Mouse (Mus musculus): ENCODE measurements around the gene Ahcyl2. TPM values are rescaled to one million over a fixed set of nuclear protein-coding genes. Genes with fewer than 3 reads are reported as not detected.

Gene Ahcyl2
- total and polyA plus RNA-seq, 3 experiments, result 50.0 to 204 (median 184) TPM

DNA sequence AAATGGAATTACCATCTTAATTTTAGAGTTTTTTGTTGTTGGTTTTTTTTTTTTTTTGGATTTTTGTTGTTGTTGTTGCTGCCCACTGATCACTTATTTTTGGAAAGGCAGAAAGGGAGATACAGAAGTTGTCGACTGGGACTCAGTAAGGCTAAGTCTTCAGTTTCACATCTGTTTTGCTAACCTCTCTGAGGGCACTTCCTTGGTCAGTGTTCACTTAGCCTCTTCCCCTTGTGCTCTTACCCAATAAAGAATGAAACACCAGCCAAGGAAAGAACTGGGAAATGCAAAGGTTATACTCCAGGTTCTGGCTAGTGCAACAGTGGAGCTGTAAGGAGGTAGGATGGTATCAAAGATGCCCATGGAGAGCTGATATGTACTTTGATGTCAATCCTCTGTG lies 38.3 kb upstream of the Ahcyl2 start:
- Histone ChIP-seq H3K9me3 (replicated peaks; ENCODE audit: low read length) (no peaks in the 10 kb centered on the region), H3K27me3 (replicated peaks) (no peaks in the 10 kb centered on the region), H3K36me3 (replicated peaks in 1 of 2; ENCODE audit: control insufficient read depth in 1 of 2, insufficient read depth in 1 of 2, low read length in 1 of 2) (no peaks in the 10 kb centered on the region), H3K79me2 (replicated peaks; ENCODE audit: control insufficient read depth, extremely low read depth, insufficient read depth, poor library complexity, severe bottlenecking) (no peaks in the 10 kb centered on the region), H3K9ac (ENCODE audit: insufficient read depth, low read depth) (no peak overlapping the region), H3K4me2 (ENCODE audit: insufficient read depth, low read depth, poor library complexity, severe bottlenecking) (no peak overlapping the region), H3K4me3 (replicated peaks in 1 of 3; ENCODE audit: low read depth in 2 of 3, low read length in 2 of 3, poor library complexity in 1 of 3) (no peak overlapping the region), H3K27ac (ENCODE audit: insufficient read depth, low read depth) (no peak overlapping the region), H3K4me1 (ENCODE audit: control insufficient read depth in 1 of 2, insufficient read depth in 2 of 2) (peaks cover 6 to 9% of the 10 kb centered on the region in 2 experiments; a peak in 2 of 4 replicates)
- DNase-seq (ENCODE audit: extremely low read depth), result no peak
- dilution Hi-C loops (cut with MboI; ENCODE audit: extremely low pct_ligation_motif_present, extremely low pct_unique_long_range_greater_than_20kb, low sequenced_read_pairs), result no loop called here
- TF ChIP-seq MXI1 (IDR thresholded peaks at IDR 0.05; ENCODE audit: low read depth, low read length) (no peak), PAX5 (IDR thresholded peaks at IDR 0.05; ENCODE audit: low read length) (no peak), TBP (conservative IDR thresholded peaks at IDR 0.05; ENCODE audit: low read depth, low read length) (no peak), POLR2A (IDR thresholded peaks at IDR 0.05; ENCODE audit: low read depth, low read length) (no peak), MEF2A (IDR thresholded peaks at IDR 0.05; ENCODE audit: borderline replicate concordance, low read depth, low read length) (no peak), IRF4 (IDR thresholded peaks at IDR 0.05; ENCODE audit: low read depth, low read length) (no peak)
- in situ Hi-C loops (cut with MboI; ENCODE audit: low pct_ligation_motif_present, low pct_unique_long_range_greater_than_20kb, low sequenced_read_pairs), result no loop called here

DNA sequence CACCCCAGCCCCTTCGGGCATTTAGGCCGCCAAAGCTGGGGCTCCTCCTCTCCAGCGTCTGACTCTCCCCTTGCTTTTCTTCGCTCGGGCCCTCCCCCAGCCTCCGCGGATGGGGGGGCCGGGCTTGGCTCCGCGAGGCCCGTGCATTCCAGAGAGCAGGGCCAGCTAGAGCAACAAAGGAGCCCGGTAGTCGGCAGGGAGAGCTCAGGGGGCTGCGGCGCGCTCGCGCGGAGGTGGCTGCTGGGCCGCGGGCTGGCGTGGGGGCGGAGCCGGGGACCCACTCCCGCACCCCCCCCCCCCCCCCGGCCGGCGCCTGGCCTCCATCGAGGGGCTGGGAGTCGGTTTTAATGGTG lies 32.5 kb upstream of the Ahcyl2 start, which contains the start of gene Smo:
Smo (plus strand) TSS at position 168 of the 353 bp plus-strand sequence.
- no peak within 1 kb of the TSS for H3K4me2 ChIP-seq (ENCODE audit: insufficient read depth, low read depth, poor library complexity, severe bottlenecking)
- H3K9ac ChIP-seq (ENCODE audit: insufficient read depth, low read depth), result no peak within 1 kb of the TSS
- in situ Hi-C loops (cut with MboI; ENCODE audit: low pct_ligation_motif_present, low pct_unique_long_range_greater_than_20kb, low sequenced_read_pairs) (no loop called here), dilution Hi-C loops (cut with MboI; ENCODE audit: extremely low pct_ligation_motif_present, extremely low pct_unique_long_range_greater_than_20kb, low sequenced_read_pairs) (no loop called here)
- H3K27me3 ChIP-seq (replicated peaks), result no peaks in the 10 kb centered on the region
- H3K4me1 ChIP-seq (ENCODE audit: control insufficient read depth in 1 of 2, insufficient read depth in 2 of 2), result no peaks in the 10 kb centered on the region
- TF ChIP-seq MEF2A (IDR thresholded peaks at IDR 0.05; ENCODE audit: borderline replicate concordance, low read depth, low read length) (no peak), CHD2 (IDR thresholded peaks at IDR 0.05; ENCODE audit: low read length) (no peak), E2F4 (IDR thresholded peaks at IDR 0.05; ENCODE audit: insufficient replicate concordance, low read depth, low read length) (no peak), ZKSCAN1 (IDR thresholded peaks at IDR 0.05; ENCODE audit: borderline replicate concordance, low read depth, low read length) (no peak), JUN (IDR thresholded peaks at IDR 0.05; ENCODE audit: insufficient read depth, low read depth, low read length) (no peak), USF2 (conservative IDR thresholded peaks at IDR 0.05; ENCODE audit: low read depth, low read length) (no peak), TBP (conservative IDR thresholded peaks at IDR 0.05; ENCODE audit: low read depth, low read length) (no peak), UBTF (IDR thresholded peaks at IDR 0.05; ENCODE audit: low read depth, low read length) (no peak)
- no peaks in the 10 kb centered on the region for H3K9me3 ChIP-seq (replicated peaks; ENCODE audit: low read length)
- H3K4me3 ChIP-seq (replicated peaks in 1 of 3; ENCODE audit: low read depth in 2 of 3, low read length in 2 of 3, poor library complexity in 1 of 3), result no peak within 1 kb of the TSS
- H3K79me2 ChIP-seq (replicated peaks; ENCODE audit: control insufficient read depth, extremely low read depth, insufficient read depth, poor library complexity, severe bottlenecking), result no peaks in the 10 kb centered on the region
- H3K27ac ChIP-seq (ENCODE audit: insufficient read depth, low read depth), result no peak within 1 kb of the TSS
- DNase-seq (ENCODE audit: extremely low read depth), result no peak
- no peaks in the 10 kb centered on the region for H3K36me3 ChIP-seq (replicated peaks in 1 of 2; ENCODE audit: control insufficient read depth in 1 of 2, insufficient read depth in 1 of 2, low read length in 1 of 2)

DNA sequence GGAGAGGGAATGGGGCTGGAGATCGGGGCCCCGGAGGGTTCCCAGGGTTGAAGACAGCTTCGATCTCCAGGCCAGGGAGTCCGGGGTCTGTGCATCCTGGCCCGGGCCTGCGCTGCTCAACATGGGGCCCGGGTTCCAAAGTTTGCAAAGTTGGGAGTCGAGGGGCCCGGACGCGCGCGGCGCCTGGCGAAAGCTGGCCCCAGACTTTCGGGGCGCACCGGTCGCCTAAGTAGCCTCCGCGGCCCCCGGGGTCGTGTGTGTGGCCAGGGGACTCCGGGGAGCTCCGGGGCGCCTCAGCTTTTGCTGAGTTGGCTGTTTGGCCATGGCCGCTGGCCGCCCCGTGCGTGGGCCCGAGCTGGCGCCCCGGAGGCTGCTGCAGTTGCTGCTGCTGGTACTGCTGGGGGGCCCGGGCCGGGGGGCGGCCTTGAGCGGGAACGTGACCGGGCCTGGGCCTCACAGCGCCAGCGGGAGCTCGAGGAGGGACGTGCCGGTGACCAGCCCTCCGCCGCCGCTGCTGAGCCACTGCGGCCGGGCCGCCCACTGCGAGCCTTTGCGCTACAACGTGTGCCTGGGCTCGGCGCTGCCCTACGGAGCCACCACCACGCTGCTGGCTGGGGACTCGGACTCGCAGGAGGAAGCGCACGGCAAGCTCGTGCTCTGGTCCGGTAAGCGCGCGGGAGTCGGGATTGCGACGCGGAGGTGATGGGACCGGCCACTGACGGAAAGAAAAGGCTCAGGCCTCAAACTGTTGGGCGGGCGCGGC lies 31.9 kb upstream of the Ahcyl2 start:
- no peak for DNase-seq (ENCODE audit: extremely low read depth)
- dilution Hi-C loops (cut with MboI; ENCODE audit: extremely low pct_ligation_motif_present, extremely low pct_unique_long_range_greater_than_20kb, low sequenced_read_pairs) (no loop called here), in situ Hi-C loops (cut with MboI; ENCODE audit: low pct_ligation_motif_present, low pct_unique_long_range_greater_than_20kb, low sequenced_read_pairs) (no loop called here)
- no peaks in the 10 kb centered on the region for H3K27me3 ChIP-seq (replicated peaks)
- no peaks in the 10 kb centered on the region for H3K9me3 ChIP-seq (replicated peaks; ENCODE audit: low read length)
- no peak overlapping the region for H3K27ac ChIP-seq (ENCODE audit: insufficient read depth, low read depth)
- H3K4me1 ChIP-seq (ENCODE audit: control insufficient read depth in 1 of 2, insufficient read depth in 2 of 2), result no peaks in the 10 kb centered on the region
- no peak overlapping the region for H3K4me3 ChIP-seq (replicated peaks in 1 of 3; ENCODE audit: low read depth in 2 of 3, low read length in 2 of 3, poor library complexity in 1 of 3)
- no peaks in the 10 kb centered on the region for H3K79me2 ChIP-seq (replicated peaks; ENCODE audit: control insufficient read depth, extremely low read depth, insufficient read depth, poor library complexity, severe bottlenecking)
- no peak overlapping the region for H3K9ac ChIP-seq (ENCODE audit: insufficient read depth, low read depth)
- no peaks in the 10 kb centered on the region for H3K36me3 ChIP-seq (replicated peaks in 1 of 2; ENCODE audit: control insufficient read depth in 1 of 2, insufficient read depth in 1 of 2, low read length in 1 of 2)
- no peak overlapping the region for H3K4me2 ChIP-seq (ENCODE audit: insufficient read depth, low read depth, poor library complexity, severe bottlenecking)
- TF ChIP-seq NELFE (IDR thresholded peaks at IDR 0.05; ENCODE audit: low read depth, low read length) (no peak), SIN3A (IDR thresholded peaks at IDR 0.05; ENCODE audit: low read length) (no peak), MXI1 (IDR thresholded peaks at IDR 0.05; ENCODE audit: low read depth, low read length) (no peak), ZKSCAN1 (IDR thresholded peaks at IDR 0.05; ENCODE audit: borderline replicate concordance, low read depth, low read length) (no peak), ELF1 (IDR thresholded peaks at IDR 0.05; ENCODE audit: low read depth, low read length) (no peak), MAFK (IDR thresholded peaks at IDR 0.05; ENCODE audit: insufficient replicate concordance, low read length) (no peak), NRF1 (IDR thresholded peaks at IDR 0.05; ENCODE audit: low read depth, low read length) (no peak), KAT2A (IDR thresholded peaks at IDR 0.05; ENCODE audit: insufficient replicate concordance, low read length) (no peak), POLR2AphosphoS2 (IDR thresholded peaks at IDR 0.05; ENCODE audit: low read depth, low read length) (no peak), MYC (IDR thresholded peaks at IDR 0.05; ENCODE audit: low read depth, low read length) (no peak), CHD2 (IDR thresholded peaks at IDR 0.05; ENCODE audit: low read length) (no peak), USF2 (conservative IDR thresholded peaks at IDR 0.05; ENCODE audit: low read depth, low read length) (no peak), MEF2A (IDR thresholded peaks at IDR 0.05; ENCODE audit: borderline replicate concordance, low read depth, low read length) (no peak), RAD21 (IDR thresholded peaks at IDR 0.05; ENCODE audit: low read depth, low read length) (no peak), MAX (IDR thresholded peaks at IDR 0.05; ENCODE audit: low read length) (no peak), ZNF384 (IDR thresholded peaks at IDR 0.05; ENCODE audit: low read depth, low read length) (no peak), CHD1 (IDR thresholded peaks at IDR 0.05; ENCODE audit: low read depth, low read length) (no peak), UBTF (IDR thresholded peaks at IDR 0.05; ENCODE audit: low read depth, low read length) (no peak)

Measured in CH12.LX (cell line).